In genomic region chr2:159069180-159069579, GRCm38 (mm10) we compare ENCODE assay signal across 9 mouse cellular contexts.
DNase-seq lines count a peak whose midpoint lies in the region; ATAC-seq and TF ChIP-seq lines count a peak whose summit lies in the region.
"Had no signal": no experiment of that assay in that cellular context is flagged by ENCODE, and none has a peak within 500 bp of the region (broad histone marks: within the 10 kb centered on the region; RNA-seq: fewer than 3 reads in every experiment).

No protein-coding gene starts in this region.

- H3K4me1 ChIP-seq in forebrain, embryonic 16.5 days (replicated peaks; ENCODE audit: control insufficient read depth, insufficient read depth, low read length): no peaks in the 10 kb centered on the region

- H3K9ac ChIP-seq in forebrain, embryonic 16.5 days (replicated peaks; ENCODE audit: low read depth, low read length): no peak overlapping the region

- H3K4me3 ChIP-seq in forebrain, embryonic 16.5 days (replicated peaks; ENCODE audit: low read length): no peak overlapping the region
- no peak overlapping the region for H3K4me3 ChIP-seq in gastrocnemius, adult 2 months

- peak; percentile 9 for DNase-seq in retina, adult 2 months (ENCODE audit: low read depth, low spot score)
- no peak for DNase-seq in retina, postnatal 1 day
- DNase-seq in kidney, postnatal 25 days: peak; percentile 18 to 85
- peak; percentile 45 for DNase-seq in telencephalon, adult 2 months (ENCODE audit: low read depth, low spot score)
- DNase-seq in gastrocnemius, adult 2 months: no peak
- DNase-seq: thymus, adult 18-20 months had no signal

- ATAC-seq in forebrain, embryonic 16.5 days: peak; percentile 81
- ATAC-seq in megakaryocyte, adult 5-6 weeks (ENCODE audit: poor library complexity, severe bottlenecking): no peak
- ATAC-seq: midbrain, embryonic 16.5 days had no signal

- TF ChIP-seq CTCF in gastrocnemius, adult 2 months (IDR thresholded peaks at IDR 0.05): no peak

- H3K9me3 ChIP-seq in forebrain, embryonic 16.5 days (ENCODE audit: control insufficient read depth, low read length): no peaks in the 10 kb centered on the region

- no peak overlapping the region for H3K4me2 ChIP-seq in forebrain, embryonic 16.5 days (ENCODE audit: low read length)

- 9% methylated on average over 6 of the region's 6 CpGs for WGBS in forebrain, embryonic 16.5 days

- no peak overlapping the region for H3K27ac ChIP-seq in forebrain, embryonic 16.5 days (ENCODE audit: low read length)
- H3K27ac ChIP-seq in gastrocnemius, adult 2 months: no peak overlapping the region

- no peaks in the 10 kb centered on the region for H3K27me3 ChIP-seq in forebrain, embryonic 16.5 days (replicated peaks; ENCODE audit: control insufficient read depth, insufficient read depth, low read length)

- intact Hi-C loops in gastrocnemius, adult 2 months (cut with DNase I): no loop called here

- H3K36me3 ChIP-seq in forebrain, embryonic 16.5 days (ENCODE audit: control insufficient read depth, insufficient read depth): no peaks in the 10 kb centered on the region

Comparison
In these comparisons a context has a peak if more than half of its experiments do, and no peak if none do; other contexts are left out.
1. DNase-seq: peak in retina, adult 2 months (single experiment), kidney, postnatal 25 days (2 of 2) and telencephalon, adult 2 months (single experiment); none in retina, postnatal 1 day (single experiment) and gastrocnemius, adult 2 months (single experiment).